12 mouse cellular contexts compared by ENCODE assay signal in genomic region chr2:173024392-173024791, GRCm38 (mm10). TPM values are rescaled to one million over a fixed set of nuclear protein-coding genes. Genes with fewer than 3 reads are reported as not detected.
DNase-seq lines count a peak whose midpoint lies in the region; ATAC-seq lines count a peak whose summit lies in the region.
"Had no signal": no experiment of that assay in that cellular context is flagged by ENCODE, and none has a peak within 500 bp of the region (broad histone marks: within the 10 kb centered on the region; RNA-seq: fewer than 3 reads in every experiment).

No protein-coding gene starts in this region.

- no peak for ATAC-seq in heart, embryonic 11.5 days (replicated peaks; ENCODE audit: insufficient number of reproducible peaks, low FRiP score, low TSS enrichment)
- ATAC-seq in neural tube, embryonic 12.5 days (ENCODE audit: low FRiP score, low read depth) = no peak
- no peak for ATAC-seq in neural tube, embryonic 15.5 days (ENCODE audit: low FRiP score)
- ATAC-seq in stomach, embryonic 16.5 days (ENCODE audit: insufficient read depth, low FRiP score) = no peak
- ATAC-seq: midbrain, embryonic 15.5 days had no signal

- peak overlapping the region; percentile 83 for H3K4me3 ChIP-seq in heart, embryonic 11.5 days (ENCODE audit: low read depth, low read length)
- 0 out of 2 replicates have a peak overlapping the region, but pooled peaks have one; percentile 79 for H3K4me3 ChIP-seq in neural tube, embryonic 12.5 days
- no peak overlapping the region for H3K4me3 ChIP-seq in neural tube, embryonic 15.5 days (replicated peaks)
- peak overlapping the region; percentile 83; the same call in 1 of the 2 replicates for H3K4me3 ChIP-seq in limb, embryonic 10.5 days
- peak overlapping the region; percentile 85; the same call in 1 of the 2 replicates for H3K4me3 ChIP-seq in stomach, embryonic 16.5 days (replicated peaks; ENCODE audit: low read length)
- H3K4me3 ChIP-seq: midbrain, embryonic 15.5 days had no signal

- peaks cover 67% of the 10 kb centered on the region for H3K4me1 ChIP-seq in heart, embryonic 11.5 days (ENCODE audit: control insufficient read depth, insufficient read depth, low read length)
- H3K4me1 ChIP-seq in neural tube, embryonic 12.5 days = peaks cover 60% of the 10 kb centered on the region
- H3K4me1 ChIP-seq in neural tube, embryonic 15.5 days = peaks cover 67% of the 10 kb centered on the region
- peaks cover 67% of the 10 kb centered on the region for H3K4me1 ChIP-seq in limb, embryonic 10.5 days
- peaks cover 75% of the 10 kb centered on the region for H3K4me1 ChIP-seq in stomach, embryonic 16.5 days (ENCODE audit: control insufficient read depth, insufficient read depth, low read length)

- peak overlapping the region; percentile 85 for H3K4me2 ChIP-seq in heart, embryonic 11.5 days
- H3K4me2 ChIP-seq in neural tube, embryonic 12.5 days (replicated peaks) = peak overlapping the region; percentile 94
- no peak overlapping the region for H3K4me2 ChIP-seq in neural tube, embryonic 15.5 days
- H3K4me2 ChIP-seq in stomach, embryonic 16.5 days (ENCODE audit: low read depth, low read length) = peak overlapping the region; percentile 83

- DNase-seq in heart, postnatal 14 days = no peak
- DNase-seq in limb, embryonic 10.5 days (ENCODE audit: low spot score) = no peak
- DNase-seq in retina, embryonic 14.5 days (ENCODE audit: low spot score) = no peak
- no peak for DNase-seq in gastrocnemius, postnatal 4 days (ENCODE audit: low spot score in 2 of 2)
- DNase-seq: adrenal gland, postnatal 14 days; right cerebral cortex, postnatal 4 days had no signal

- WGBS in heart, embryonic 11.5 days (ENCODE audit: insufficient replicate concordance) = 69% methylated on average over 8 of the region's 8 CpGs
- WGBS in neural tube, embryonic 12.5 days = 76% methylated on average over 8 of the region's 8 CpGs
- 67% methylated on average over 8 of the region's 8 CpGs for WGBS in neural tube, embryonic 15.5 days
- WGBS in limb, embryonic 10.5 days = 79% methylated on average over 8 of the region's 8 CpGs
- 72% methylated on average over 8 of the region's 8 CpGs for WGBS in stomach, embryonic 16.5 days

- peaks cover 6% of the 10 kb centered on the region for H3K36me3 ChIP-seq in heart, embryonic 11.5 days (ENCODE audit: control insufficient read depth, insufficient read depth, low read length)
- peaks cover 29% of the 10 kb centered on the region for H3K36me3 ChIP-seq in neural tube, embryonic 12.5 days
- H3K36me3 ChIP-seq in neural tube, embryonic 15.5 days = no peaks in the 10 kb centered on the region
- peaks cover 64% of the 10 kb centered on the region for H3K36me3 ChIP-seq in limb, embryonic 10.5 days
- no peaks in the 10 kb centered on the region for H3K36me3 ChIP-seq in stomach, embryonic 16.5 days (ENCODE audit: control insufficient read depth, insufficient read depth, low read length)
- H3K36me3 ChIP-seq: midbrain, embryonic 15.5 days had no signal

- intact Hi-C loops in heart, postnatal 14 days (cut with DNase I) = no loop called here

- no peak overlapping the region for H3K27ac ChIP-seq in heart, embryonic 11.5 days (ENCODE audit: low read depth, low read length)
- no peak overlapping the region for H3K27ac ChIP-seq in neural tube, embryonic 12.5 days
- no peak overlapping the region for H3K27ac ChIP-seq in neural tube, embryonic 15.5 days (replicated peaks)
- no peak overlapping the region for H3K27ac ChIP-seq in limb, embryonic 10.5 days
- no peak overlapping the region for H3K27ac ChIP-seq in stomach, embryonic 16.5 days (ENCODE audit: low read length)
- H3K27ac ChIP-seq: midbrain, embryonic 15.5 days had no signal

- peak overlapping the region; percentile 88 for H3K9ac ChIP-seq in heart, embryonic 11.5 days (ENCODE audit: low read depth, low read length)
- 0 out of 2 replicates have a peak overlapping the region, but pooled peaks have one; percentile 26 for H3K9ac ChIP-seq in neural tube, embryonic 12.5 days
- H3K9ac ChIP-seq in neural tube, embryonic 15.5 days (replicated peaks) = no peak overlapping the region
- peak overlapping the region; percentile 85; the same call in 1 of the 2 replicates for H3K9ac ChIP-seq in stomach, embryonic 16.5 days (ENCODE audit: low read length)
- H3K9ac ChIP-seq: midbrain, embryonic 15.5 days had no signal

- H3K27me3 ChIP-seq in heart, embryonic 11.5 days (ENCODE audit: control insufficient read depth, insufficient read depth, low read length) = 0 out of 2 replicates have a peak, but pooled peaks cover 3% of the 10 kb centered on the region
- H3K27me3 ChIP-seq in neural tube, embryonic 12.5 days (replicated peaks) = peaks cover 9% of the 10 kb centered on the region
- H3K27me3 ChIP-seq in neural tube, embryonic 15.5 days (replicated peaks) = peaks cover 16% of the 10 kb centered on the region
- H3K27me3 ChIP-seq in limb, embryonic 10.5 days (ENCODE audit: low read depth, poor library complexity, severe bottlenecking) = peaks cover 12% of the 10 kb centered on the region
- no peaks in the 10 kb centered on the region for H3K27me3 ChIP-seq in stomach, embryonic 16.5 days (ENCODE audit: control insufficient read depth, insufficient read depth, low read length)

- H3K9me3 ChIP-seq in heart, embryonic 11.5 days (replicated peaks; ENCODE audit: control insufficient read depth, low read length) = no peaks in the 10 kb centered on the region
- no peaks in the 10 kb centered on the region for H3K9me3 ChIP-seq in neural tube, embryonic 12.5 days
- no peaks in the 10 kb centered on the region for H3K9me3 ChIP-seq in neural tube, embryonic 15.5 days (replicated peaks)
- no peaks in the 10 kb centered on the region for H3K9me3 ChIP-seq in limb, embryonic 10.5 days (replicated peaks)
- no peaks in the 10 kb centered on the region for H3K9me3 ChIP-seq in stomach, embryonic 16.5 days (replicated peaks; ENCODE audit: control insufficient read depth, low read length)
- H3K9me3 ChIP-seq: midbrain, embryonic 15.5 days had no signal

RNA-seq across cellular contexts. Expression of gene Rbm38, which starts 4.1 kb away (rescaled TPM):
- 161 and 169 TPM in 2 replicates for polyA plus RNA-seq in heart, embryonic 11.5 days (2014; fragmentation: Nextera tagmentation; extraction: Ambion mirVana)
- 100 to 1,000 TPM; 198 to 232 TPM for total RNA-seq in heart, postnatal 14 days (2021)
- 48.2 and 52.0 TPM in 2 replicates for polyA plus RNA-seq in neural tube, embryonic 12.5 days (2016; fragmentation: Nextera tagmentation; extraction: Ambion mirVana)
- 11.5 and 22.7 TPM in 2 replicates for polyA plus RNA-seq in neural tube, embryonic 15.5 days (2015; fragmentation: Nextera tagmentation; extraction: Ambion mirVana)
- polyA plus RNA-seq in limb, embryonic 10.5 days (2016; fragmentation: Nextera tagmentation; extraction: Ambion mirVana) = 74.1 and 97.5 TPM in 2 replicates
- polyA plus RNA-seq in stomach, embryonic 16.5 days (2015; fragmentation: Nextera tagmentation; extraction: Ambion mirVana) = 43.9 and 49.5 TPM in 2 replicates
- total RNA-seq in gastrocnemius, postnatal 4 days (2021) = 100 to 1,000 TPM; 114 to 119 TPM

RNA-seq across cellular contexts. Expression of gene Rae1, which starts 24.5 kb away (rescaled TPM):
- polyA plus RNA-seq in heart, embryonic 11.5 days (2014; fragmentation: Nextera tagmentation; extraction: Ambion mirVana) = 114 and 118 TPM in 2 replicates
- total RNA-seq in heart, postnatal 14 days (2021) = 10 to 100 TPM; 29.6 to 32.7 TPM
- 120 and 123 TPM in 2 replicates for polyA plus RNA-seq in neural tube, embryonic 12.5 days (2016; fragmentation: Nextera tagmentation; extraction: Ambion mirVana)
- polyA plus RNA-seq in neural tube, embryonic 15.5 days (2015; fragmentation: Nextera tagmentation; extraction: Ambion mirVana) = 109 and 117 TPM in 2 replicates
- polyA plus RNA-seq in limb, embryonic 10.5 days (2016; fragmentation: Nextera tagmentation; extraction: Ambion mirVana) = 179 and 196 TPM in 2 replicates
- polyA plus RNA-seq in stomach, embryonic 16.5 days (2015; fragmentation: Nextera tagmentation; extraction: Ambion mirVana) = 102 TPM in 2 replicates
- 10 to 100 TPM; 41.8 to 44.4 TPM for total RNA-seq in gastrocnemius, postnatal 4 days (2021)

RNA-seq across cellular contexts. Expression of gene Spo11, which starts 46.9 kb away (rescaled TPM):
- 0.17 and 0.19 TPM in 2 replicates for polyA plus RNA-seq in heart, embryonic 11.5 days (2014; fragmentation: Nextera tagmentation; extraction: Ambion mirVana)
- total RNA-seq in heart, postnatal 14 days (2021) = under 1 TPM; 0.07 to 0.93 TPM
- polyA plus RNA-seq in neural tube, embryonic 12.5 days (2016; fragmentation: Nextera tagmentation; extraction: Ambion mirVana) = 0.22 and 0.27 TPM in 2 replicates
- polyA plus RNA-seq in neural tube, embryonic 15.5 days (2015; fragmentation: Nextera tagmentation; extraction: Ambion mirVana) = 0.44 and 1.1 TPM in 2 replicates
- 0.36 and 0.79 TPM in 2 replicates for polyA plus RNA-seq in limb, embryonic 10.5 days (2016; fragmentation: Nextera tagmentation; extraction: Ambion mirVana)
- 0.44 and 0.86 TPM in 2 replicates for polyA plus RNA-seq in stomach, embryonic 16.5 days (2015; fragmentation: Nextera tagmentation; extraction: Ambion mirVana)
- total RNA-seq in gastrocnemius, postnatal 4 days (2021) = not detected
- total RNA-seq: adrenal gland, postnatal 14 days; gastrocnemius, postnatal 25 days had no signal
